Mouse (Mus musculus) right cerebral cortex, postnatal 4 days (tissue): ENCODE data around the gene Tstd3.
A peak's percentile ranks its signal among the peaks of the same experiment; 100 is the strongest.

ENCODE experiments used
- DNase-seq: peaks from one replicate; pipeline ENCODE4 v3.0.0-alpha.2; 2022

Tstd3 gene

DNA sequence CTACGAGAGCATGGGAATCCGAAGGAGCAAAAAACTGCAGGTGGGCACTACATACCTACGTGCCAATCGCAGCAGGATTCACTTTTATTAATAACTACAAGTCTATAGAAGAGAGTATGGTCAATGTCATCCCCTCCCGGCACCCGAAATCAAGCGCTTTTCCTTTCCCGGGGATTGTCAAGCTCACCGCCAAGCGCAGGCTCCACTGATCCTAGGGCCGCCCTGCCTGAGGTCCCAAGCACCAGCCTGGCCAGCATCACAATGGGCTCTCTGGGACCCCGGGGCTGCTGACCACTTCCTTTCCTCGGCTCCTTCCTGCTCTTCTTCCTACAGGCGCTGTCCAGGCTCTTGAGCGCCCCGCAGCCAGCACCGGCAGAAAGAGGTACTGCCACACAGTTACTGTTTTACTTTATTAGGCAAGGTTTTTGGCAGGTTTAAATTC is at the start of gene Tstd3, which contains the start of gene Usp45:
Tstd3 (minus strand) TSS at position 350 of the 442 bp plus-strand sequence.
Usp45 (plus strand) TSS at position 294 of the 442 bp plus-strand sequence.
- peak; percentile 76 for DNase-seq

- DNase-seq = peak; percentile 26
These were observed 47.0 kb upstream of the Tstd3 start for GRCm38 (mm10) chr4:21814029-21814428.

DNA sequence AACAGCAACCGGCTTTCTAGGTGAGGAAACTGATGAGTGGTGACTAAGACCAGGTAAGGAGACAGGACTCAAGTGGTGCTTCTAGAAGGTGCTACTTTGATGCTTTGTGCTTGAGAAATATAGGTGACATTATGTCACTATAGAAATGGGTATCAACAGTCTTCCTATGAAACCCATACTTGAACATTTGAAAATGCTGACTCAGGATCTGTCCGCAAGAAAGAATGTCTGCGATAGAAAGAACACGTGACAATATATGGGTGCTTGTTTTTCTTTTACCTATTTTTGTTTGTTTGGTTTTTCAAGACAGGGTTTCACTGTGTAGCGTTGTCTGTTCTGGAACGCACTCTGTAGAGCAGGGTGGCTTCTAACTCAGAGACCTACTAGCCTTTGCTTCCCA is 45.6 kb upstream of the Tstd3 start:
- no peak for DNase-seq

- no peak for DNase-seq
These were observed 43.6 kb upstream of the Tstd3 start for GRCm38 (mm10) chr4:21810608-21811007.

GRCm38 (mm10) chr4:21807204-21807603 is 40.2 kb upstream of the Tstd3 start:
- DNase-seq = no peak

- DNase-seq = no peak
These were observed 34.6 kb upstream of the Tstd3 start for GRCm38 (mm10) chr4:21801620-21802019.

GRCm38 (mm10) chr4:21801013-21801412 is 34.0 kb upstream of the Tstd3 start:
- no peak for DNase-seq

DNA sequence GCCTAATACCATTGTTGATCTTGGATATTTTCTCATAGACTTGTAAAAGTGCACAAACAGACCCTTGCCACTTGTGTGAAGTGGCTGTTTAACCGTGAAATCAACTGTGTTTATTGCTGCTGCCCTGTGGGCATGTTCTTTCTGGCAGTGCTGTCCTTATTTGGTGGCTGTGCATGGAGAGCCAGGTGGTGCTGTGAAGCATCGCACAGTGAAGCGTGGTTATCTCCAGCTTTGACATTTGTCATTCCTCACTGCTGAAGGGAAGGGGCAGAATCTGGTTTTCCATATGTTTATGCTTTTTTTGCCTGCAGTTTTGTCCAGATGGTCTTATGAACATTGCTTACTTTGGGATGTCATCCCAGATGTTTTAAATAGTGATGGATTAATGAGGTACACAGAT is 26.6 kb upstream of the Tstd3 start:
- DNase-seq = no peak

GRCm38 (mm10) chr4:21789836-21790235 is 22.8 kb upstream of the Tstd3 start:
- no peak for DNase-seq

- no peak for DNase-seq
These were observed 21.9 kb upstream of the Tstd3 start for GRCm38 (mm10) chr4:21788903-21789302.

- DNase-seq = no peak
These were observed 19.3 kb upstream of the Tstd3 start for GRCm38 (mm10) chr4:21786268-21786667.

DNA sequence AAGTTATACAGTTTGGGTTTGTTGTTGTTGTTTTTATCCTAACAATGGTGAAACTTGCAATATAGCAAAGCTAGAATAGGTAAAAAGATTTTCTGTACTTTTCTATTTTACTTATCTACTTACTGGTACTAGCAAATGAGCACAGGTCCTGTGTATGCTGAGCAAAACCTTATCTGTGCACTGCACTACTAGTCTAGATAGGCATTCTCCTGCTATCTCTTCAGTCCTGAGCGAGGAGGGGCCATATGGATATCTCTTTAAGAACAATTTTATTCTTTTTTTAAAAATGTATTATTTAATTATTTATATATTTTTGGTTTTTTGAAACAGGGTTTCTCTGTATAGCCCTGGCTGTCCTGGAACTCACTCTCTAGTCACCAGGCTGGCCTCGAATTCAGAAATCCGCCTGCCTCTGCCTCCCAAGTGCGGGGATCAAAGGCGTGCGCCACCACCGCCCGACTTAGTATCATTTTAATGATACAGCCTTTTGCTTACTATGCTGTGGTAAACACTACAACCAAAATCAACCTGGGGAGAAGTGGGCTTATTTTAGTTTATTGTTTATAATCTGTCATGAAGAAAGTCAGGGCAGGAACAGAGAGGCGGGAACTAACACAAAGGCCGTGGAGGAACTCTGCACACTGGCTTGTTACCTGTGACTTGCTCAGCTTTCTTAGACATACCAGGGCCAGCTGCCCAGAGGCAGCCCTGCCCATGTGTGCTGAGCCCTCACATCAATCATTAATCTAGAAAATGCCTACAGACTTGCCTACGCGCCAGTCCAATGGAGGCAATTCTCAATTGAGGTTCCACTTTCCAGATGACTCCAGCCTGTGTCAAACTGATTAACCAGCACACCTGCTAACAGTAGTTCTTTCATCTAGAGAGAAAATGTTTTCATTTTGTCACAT is 14.1 kb upstream of the Tstd3 start:
- no peak for DNase-seq

DNA sequence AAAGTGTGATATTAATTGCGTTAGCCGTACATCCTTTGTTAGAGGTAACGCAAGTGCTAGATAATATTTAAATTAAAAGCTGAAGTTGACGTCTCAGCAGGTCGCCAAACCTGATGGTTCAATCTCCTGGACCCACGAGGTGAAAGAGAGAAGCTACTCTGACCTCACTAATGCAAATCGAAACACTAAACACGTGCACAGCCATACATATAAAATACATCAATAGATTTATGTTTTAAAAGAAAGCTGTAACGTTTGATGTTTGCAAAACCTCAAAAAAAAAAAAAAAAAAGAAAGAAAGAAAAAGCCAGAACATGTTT is 9.9 kb upstream of the Tstd3 start:
- DNase-seq = no peak

DNA sequence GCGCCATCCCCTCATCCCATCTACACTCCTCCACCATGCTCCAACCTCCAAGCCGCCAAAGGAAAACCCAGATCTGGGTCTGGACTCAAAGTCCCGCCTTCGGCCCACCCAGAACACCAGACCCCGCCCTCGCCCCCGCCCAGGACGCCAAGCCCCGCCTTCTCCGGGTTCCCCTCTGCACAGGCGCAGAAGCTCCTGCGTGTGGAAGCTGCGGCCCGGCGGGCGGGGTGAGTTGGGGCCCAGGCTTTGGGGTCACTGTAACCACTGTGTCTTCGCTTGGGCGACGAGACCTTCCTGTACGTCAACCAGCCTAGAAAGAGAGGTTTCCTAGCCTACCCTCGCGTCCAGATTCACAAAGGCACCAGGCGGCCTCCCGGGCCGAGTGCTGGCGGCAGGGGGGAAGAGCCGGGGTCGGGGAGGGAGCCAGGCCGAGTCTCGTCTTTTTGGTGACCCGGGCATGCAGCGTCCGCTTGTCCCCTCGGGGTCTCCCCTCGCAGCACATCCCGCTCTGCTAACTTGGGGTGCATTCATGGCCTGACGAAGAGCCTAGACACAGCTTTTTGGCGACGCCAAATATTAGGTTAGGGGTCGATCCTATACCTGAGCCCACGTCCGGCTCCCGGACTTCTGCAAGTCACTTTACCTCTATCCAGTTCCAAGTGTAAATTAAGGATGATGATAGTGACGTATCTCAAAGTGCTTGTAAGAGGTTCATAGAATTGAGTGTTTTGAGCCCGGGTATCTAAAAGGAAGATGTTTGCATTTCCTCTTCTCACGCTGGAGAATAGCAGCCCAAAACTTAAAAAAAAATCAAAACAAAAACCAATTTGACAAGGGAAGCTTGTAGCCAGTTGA is 9.3 kb upstream of the Tstd3 start:
- peak; percentile 96 for DNase-seq

- no peak for DNase-seq
These were observed 5.3 kb upstream of the Tstd3 start for GRCm38 (mm10) chr4:21772306-21772705.

DNA sequence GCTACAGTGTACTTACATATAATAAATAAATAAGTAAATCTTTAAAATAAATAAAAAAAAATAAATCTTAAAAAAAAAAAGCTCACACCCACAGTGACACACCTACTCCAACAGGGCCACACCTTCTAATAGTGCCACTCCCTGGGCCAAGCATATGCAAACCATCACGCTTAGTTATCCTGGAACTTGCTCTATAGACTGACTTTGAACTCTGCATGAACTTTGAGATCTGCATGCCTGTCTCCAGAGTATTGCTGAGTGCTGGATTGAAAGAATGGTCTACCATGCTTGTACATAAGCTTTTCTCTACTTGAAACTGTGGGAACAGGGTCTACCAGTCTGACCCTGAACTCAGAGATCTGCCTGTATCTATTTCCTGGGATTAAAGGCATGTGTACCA is 4.1 kb upstream of the Tstd3 start:
- no peak for DNase-seq

DNA sequence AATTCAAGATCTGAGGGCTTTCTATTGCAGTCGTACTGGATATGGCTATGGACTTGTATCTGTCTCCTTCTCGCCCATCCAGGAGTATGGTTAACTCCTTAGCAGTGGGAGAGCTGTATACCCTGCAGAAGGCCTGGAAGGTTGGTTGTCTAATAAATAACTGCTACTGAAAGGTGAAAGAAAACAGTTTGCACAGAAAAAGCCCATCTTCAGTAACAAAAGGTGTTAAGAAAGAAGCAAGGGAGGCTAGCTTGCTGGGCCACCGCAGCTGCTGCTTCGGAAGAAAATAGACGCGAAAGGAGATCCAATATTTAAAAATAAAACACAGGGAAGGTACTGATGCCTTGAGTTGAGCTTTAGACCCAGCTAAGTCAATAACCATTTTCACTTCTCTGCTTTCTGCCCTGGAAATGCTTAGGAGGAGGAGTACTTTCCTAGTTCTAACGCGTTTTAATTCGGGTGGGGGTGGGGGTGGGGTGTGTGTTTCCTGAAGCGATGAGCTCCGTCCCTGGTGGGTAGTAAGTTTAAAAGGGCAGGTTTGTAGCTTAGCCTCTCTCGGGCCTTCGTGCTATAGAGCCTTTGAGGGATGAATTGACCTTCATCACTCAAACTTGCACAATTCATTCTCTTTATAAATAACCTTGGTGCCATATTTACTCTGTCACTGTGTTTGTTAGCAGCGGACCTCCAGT is 695 bp downstream of the Tstd3 start:
- DNase-seq = no peak

DNA sequence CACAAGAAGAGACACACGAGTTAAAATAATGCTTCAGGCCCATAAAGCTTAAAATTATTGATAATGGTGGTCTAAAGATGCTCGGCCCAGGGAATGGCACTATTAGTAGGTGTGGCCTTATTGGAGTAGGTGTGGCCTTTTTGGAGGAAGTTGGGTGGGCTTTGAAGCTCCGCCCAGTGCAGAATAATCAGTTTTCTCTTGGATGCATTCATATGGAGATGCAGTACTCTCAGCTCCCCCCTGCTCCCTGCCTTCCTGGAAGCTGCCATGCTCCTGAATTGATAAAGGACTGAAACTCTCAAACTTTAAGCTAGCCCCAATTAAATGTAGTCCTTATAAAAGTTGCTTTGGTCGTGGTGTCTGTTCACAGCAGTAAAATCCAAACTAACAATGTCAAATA is 3.2 kb downstream of the Tstd3 start:
- DNase-seq = no peak

- no peak for DNase-seq
These were observed 5.4 kb downstream of the Tstd3 start for GRCm38 (mm10) chr4:21761416-21762160.

GRCm38 (mm10) chr4:21758860-21759259 is 8.2 kb downstream of the Tstd3 start:
- no peak for DNase-seq

GRCm38 (mm10) chr4:21755123-21755789 is 11.8 kb downstream of the Tstd3 start:
- DNase-seq = no peak

DNA sequence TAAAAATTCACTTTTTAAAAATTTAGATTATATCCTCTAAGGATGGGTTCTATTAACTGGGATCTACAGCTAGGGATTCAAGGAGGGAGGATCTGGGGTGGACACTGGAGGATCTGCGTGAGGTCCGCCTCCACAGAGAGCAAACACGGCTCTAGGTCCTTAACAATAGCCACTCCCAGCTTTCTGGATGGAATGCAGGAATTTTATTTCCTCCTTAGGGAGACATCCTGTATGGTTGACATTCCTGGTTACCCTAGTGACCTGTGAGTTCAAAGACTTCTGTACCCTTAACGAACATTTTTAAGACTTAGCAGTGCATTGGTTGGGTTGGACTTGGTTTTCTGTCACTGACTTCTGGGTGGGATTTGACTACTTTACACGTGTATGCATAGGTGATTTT is 21.3 kb downstream of the Tstd3 start:
- DNase-seq = no peak
